Mouse (Mus musculus) central nervous system, embryonic 18 days (tissue): ENCODE data around the gene Sppl2a. TPM values are rescaled to one million over a fixed set of nuclear protein-coding genes. Genes with fewer than 3 reads are reported as not detected.

Experiments
- polyA plus RNA-seq: library from polyadenylated mRNA; depleted of rRNA; stranded (reverse); fragments of >200 nt; gene quantifications from 2 replicates; pipeline ENCODE4 v1.2.3, GENCODE M21; 2012; rRNA removed

Gene Sppl2a
- polyA plus RNA-seq: 30.8 and 31.7 TPM in 2 replicates

DNA sequence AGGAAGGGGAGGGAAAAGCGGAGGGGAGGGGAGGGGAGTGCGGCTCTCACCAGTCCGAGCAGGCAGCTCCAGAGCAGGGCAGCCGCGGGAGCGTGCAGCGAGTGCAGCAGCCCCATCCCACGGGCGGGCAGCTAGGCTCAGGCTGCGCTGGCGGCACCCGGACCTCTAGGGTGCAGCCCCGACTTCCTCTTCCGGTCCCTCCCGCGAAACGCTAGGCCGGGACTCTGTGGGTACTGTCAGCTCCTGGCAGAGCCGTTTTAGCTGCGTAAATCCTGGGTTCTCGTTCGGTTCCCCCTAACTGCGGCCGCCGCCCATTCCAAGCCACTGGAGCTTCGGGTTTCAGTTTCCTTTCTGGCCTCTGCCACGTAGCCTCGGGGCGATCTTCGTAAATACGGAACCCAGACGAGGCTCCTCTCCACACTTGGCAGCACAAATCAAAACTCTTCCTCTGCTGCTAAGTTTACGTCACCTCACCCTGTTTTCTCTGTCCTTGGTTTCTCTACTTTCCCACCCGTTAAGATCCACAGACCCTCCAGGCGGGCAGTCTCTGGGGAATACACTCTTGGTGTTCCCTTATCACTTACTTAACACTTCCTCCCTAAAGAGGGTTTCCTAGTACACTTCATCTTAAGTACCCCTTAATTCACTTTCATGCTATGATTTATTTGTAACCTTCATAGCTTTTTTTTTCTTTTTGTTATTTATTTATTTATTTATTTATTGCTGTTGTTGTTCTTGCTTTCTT is at the start of gene Sppl2a:
Gene Sppl2a (minus strand): TSS at position 339 of the 745 bp plus-strand sequence.

DNA sequence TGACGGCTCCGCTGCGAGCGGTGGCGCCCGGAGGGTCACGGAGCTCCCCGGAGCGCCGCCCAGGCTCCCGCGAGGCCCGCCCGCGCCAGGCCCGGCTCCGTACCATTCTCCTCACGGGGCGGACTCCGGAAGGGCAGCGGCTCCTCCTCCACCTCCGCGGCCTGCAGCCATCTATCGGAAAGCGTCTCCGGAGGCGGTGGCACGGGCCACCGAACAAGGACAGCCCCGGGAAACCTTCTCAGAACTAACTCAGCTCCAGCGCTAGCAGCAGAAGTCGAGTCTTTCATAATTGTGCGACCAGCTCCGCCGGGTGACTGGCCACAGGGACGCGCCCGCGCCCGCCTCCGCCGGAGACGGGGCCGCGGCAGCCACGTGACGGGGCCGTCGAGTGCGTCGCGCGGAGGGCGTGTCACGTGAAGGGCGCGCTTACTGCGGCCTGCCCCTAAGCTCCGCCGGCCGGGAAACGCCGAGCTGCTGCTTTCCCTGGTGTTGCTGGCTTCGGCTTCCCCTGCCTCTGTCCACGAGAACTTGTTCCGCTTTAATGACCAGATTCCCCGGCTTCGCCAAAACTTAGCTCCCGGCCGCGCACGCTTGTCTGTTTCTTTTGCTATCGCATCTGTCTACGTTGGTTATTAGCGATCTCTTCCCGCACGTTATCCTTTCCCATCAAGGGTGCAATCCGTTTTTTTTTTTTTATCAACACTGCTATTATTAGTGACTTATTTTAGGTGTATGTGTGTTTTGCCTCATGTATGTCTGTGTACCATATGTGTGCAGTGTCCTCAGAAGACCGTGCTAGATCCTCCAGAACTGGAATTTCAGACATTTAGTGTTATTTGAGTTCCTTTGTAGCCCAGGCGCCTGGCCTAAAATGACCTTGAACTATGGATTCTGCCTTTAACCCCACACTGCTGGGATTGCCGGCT is 56.9 kb downstream of the Sppl2a start, which contains the start of gene Trpm7:
Gene Trpm7 (minus strand): TSS at position 360 of the 926 bp plus-strand sequence.

Other genes with a start within 250 kb of the Sppl2a start
- 27.1 and 30.2 TPM in 2 replicates for gene Usp8, start 225.9 kb downstream of the Sppl2a start, polyA plus RNA-seq
- 0.98 and 1.3 TPM in 2 replicates for gene Usp50, start 149.8 kb downstream of the Sppl2a start, polyA plus RNA-seq
- 42.0 and 46.8 TPM in 2 replicates for gene Trpm7, start 57.0 kb downstream of the Sppl2a start, polyA plus RNA-seq
- 10.4 and 11.2 TPM in 2 replicates for gene Ap4e1, start 75.5 kb upstream of the Sppl2a start, polyA plus RNA-seq
- gene Blvra, start 137.4 kb upstream of the Sppl2a start, polyA plus RNA-seq: 19.1 and 20.5 TPM in 2 replicates
- gene Ncaph, start 200.7 kb upstream of the Sppl2a start, polyA plus RNA-seq: 10.7 and 12.8 TPM in 2 replicates
- 6.7 and 7.0 TPM in 2 replicates for gene Itpripl1, start 210.2 kb upstream of the Sppl2a start, polyA plus RNA-seq